In genomic region chr11:99295039-99295438, GRCm38 (mm10) we compare ENCODE assay signal across 24 mouse cellular contexts. TPM values are rescaled to one million over a fixed set of nuclear protein-coding genes. Genes with fewer than 3 reads are reported as not detected.
A peak's percentile ranks its signal among the peaks of the same experiment; 100 is the strongest.
DNase-seq lines count a peak whose midpoint lies in the region; ATAC-seq and TF ChIP-seq lines count a peak whose summit lies in the region.
"Had no signal": no experiment of that assay in that cellular context is flagged by ENCODE, and none has a peak within 500 bp of the region (broad histone marks: within the 10 kb centered on the region; RNA-seq: fewer than 3 reads in every experiment).

No protein-coding gene starts in this region.

- no peaks in the 10 kb centered on the region for H3K9me3 ChIP-seq in intestine, postnatal 0 days (ENCODE audit: control insufficient read depth)
- no peaks in the 10 kb centered on the region for H3K9me3 ChIP-seq in intestine, embryonic 16.5 days (ENCODE audit: control insufficient read depth, low read length)
- H3K9me3 ChIP-seq in midbrain, embryonic 14.5 days (ENCODE audit: control insufficient read depth, low read length) = no peaks in the 10 kb centered on the region
- H3K9me3 ChIP-seq in midbrain, embryonic 10.5 days (replicated peaks) = no peaks in the 10 kb centered on the region
- no peaks in the 10 kb centered on the region for H3K9me3 ChIP-seq in stomach, postnatal 0 days (ENCODE audit: control insufficient read depth, low read length)
- H3K9me3 ChIP-seq: forebrain, embryonic 15.5 days; hindbrain, embryonic 12.5 days; limb, embryonic 10.5 days; liver, embryonic 12.5 days had no signal

- no peaks in the 10 kb centered on the region for H3K36me3 ChIP-seq in intestine, postnatal 0 days (ENCODE audit: control insufficient read depth, insufficient read depth)
- no peaks in the 10 kb centered on the region for H3K36me3 ChIP-seq in intestine, embryonic 16.5 days (ENCODE audit: control insufficient read depth, insufficient read depth, low read length)
- H3K36me3 ChIP-seq in midbrain, embryonic 14.5 days (ENCODE audit: control insufficient read depth, insufficient read depth, low read length) = no peaks in the 10 kb centered on the region
- no peaks in the 10 kb centered on the region for H3K36me3 ChIP-seq in midbrain, embryonic 10.5 days
- no peaks in the 10 kb centered on the region for H3K36me3 ChIP-seq in stomach, postnatal 0 days (ENCODE audit: control insufficient read depth, insufficient read depth, low read length)
- H3K36me3 ChIP-seq: forebrain, embryonic 15.5 days; hindbrain, embryonic 12.5 days; limb, embryonic 10.5 days; liver, embryonic 12.5 days had no signal

- H3K4me3 ChIP-seq in intestine, postnatal 0 days (ENCODE audit: low read depth, low read length) = no peak overlapping the region
- H3K4me3 ChIP-seq in intestine, embryonic 16.5 days (ENCODE audit: low read length) = no peak overlapping the region
- H3K4me3 ChIP-seq in midbrain, embryonic 14.5 days (replicated peaks; ENCODE audit: low read depth, low read length) = no peak overlapping the region
- H3K4me3 ChIP-seq in midbrain, embryonic 10.5 days = no peak overlapping the region
- no peak overlapping the region for H3K4me3 ChIP-seq in stomach, postnatal 0 days (ENCODE audit: low read depth, low read length)
- H3K4me3 ChIP-seq: forebrain, embryonic 15.5 days; hindbrain, embryonic 12.5 days; limb, embryonic 10.5 days; liver, embryonic 12.5 days; megakaryocyte, embryonic 14.5 days had no signal

- peaks cover 6% of the 10 kb centered on the region; the same call in 1 of the 2 replicates for H3K27me3 ChIP-seq in intestine, postnatal 0 days (replicated peaks; ENCODE audit: control insufficient read depth, insufficient read depth, low read length)
- no peaks in the 10 kb centered on the region for H3K27me3 ChIP-seq in intestine, embryonic 16.5 days (replicated peaks; ENCODE audit: control insufficient read depth, insufficient read depth, low read length)
- H3K27me3 ChIP-seq in midbrain, embryonic 14.5 days (ENCODE audit: control insufficient read depth, insufficient read depth, low read length) = no peaks in the 10 kb centered on the region
- H3K27me3 ChIP-seq in midbrain, embryonic 10.5 days (ENCODE audit: low read depth, poor library complexity, severe bottlenecking) = no peaks in the 10 kb centered on the region
- no peaks in the 10 kb centered on the region for H3K27me3 ChIP-seq in stomach, postnatal 0 days (ENCODE audit: control insufficient read depth, insufficient read depth, low read length)
- H3K27me3 ChIP-seq: forebrain, embryonic 15.5 days; hindbrain, embryonic 12.5 days; liver, embryonic 12.5 days had no signal

- H3K9ac ChIP-seq in intestine, postnatal 0 days (ENCODE audit: low read depth, low read length) = no peak overlapping the region
- H3K9ac ChIP-seq in intestine, embryonic 16.5 days (ENCODE audit: low read depth, low read length) = no peak overlapping the region
- H3K9ac ChIP-seq in midbrain, embryonic 14.5 days (replicated peaks; ENCODE audit: low read length) = no peak overlapping the region
- no peak overlapping the region for H3K9ac ChIP-seq in stomach, postnatal 0 days (ENCODE audit: low read length)
- H3K9ac ChIP-seq: forebrain, embryonic 15.5 days; hindbrain, embryonic 12.5 days; liver, embryonic 12.5 days had no signal

- no peak for ATAC-seq in CD4-positive, CD25-positive, alpha-beta regulatory T cell, adult 4 months
- no peak for ATAC-seq in intestine, postnatal 0 days
- ATAC-seq in intestine, embryonic 16.5 days = no peak
- no peak for ATAC-seq in midbrain, embryonic 14.5 days (ENCODE audit: low FRiP score, low TSS enrichment)
- no peak for ATAC-seq in stomach, postnatal 0 days (ENCODE audit: low FRiP score, low TSS enrichment)
- ATAC-seq: forebrain, embryonic 15.5 days; liver, embryonic 12.5 days had no signal

- peak; percentile 63 for TF ChIP-seq CTCF in intestine, postnatal 0 days (IDR thresholded peaks at IDR 0.05; ENCODE audit: low read depth)
- TF ChIP-seq CTCF in stomach, postnatal 0 days (IDR thresholded peaks at IDR 0.05; ENCODE audit: low read depth) = peak; percentile 63

- no peak for TF ChIP-seq EP300 in stomach, postnatal 0 days (optimal IDR thresholded peaks at IDR 0.05)

- H3K4me2 ChIP-seq in intestine, postnatal 0 days (replicated peaks; ENCODE audit: low read depth) = no peak overlapping the region
- H3K4me2 ChIP-seq in intestine, embryonic 16.5 days (ENCODE audit: low read depth, low read length) = no peak overlapping the region
- no peak overlapping the region for H3K4me2 ChIP-seq in midbrain, embryonic 14.5 days (ENCODE audit: low read length)
- H3K4me2 ChIP-seq in stomach, postnatal 0 days (replicated peaks; ENCODE audit: low read depth) = no peak overlapping the region
- H3K4me2 ChIP-seq: forebrain, embryonic 15.5 days; hindbrain, embryonic 12.5 days; liver, embryonic 12.5 days had no signal

- H3K27ac ChIP-seq in intestine, postnatal 0 days (ENCODE audit: low read depth, low read length) = no peak overlapping the region
- no peak overlapping the region for H3K27ac ChIP-seq in intestine, embryonic 16.5 days (ENCODE audit: low read length)
- H3K27ac ChIP-seq in midbrain, embryonic 14.5 days (replicated peaks; ENCODE audit: low read depth, low read length) = no peak overlapping the region
- no peak overlapping the region for H3K27ac ChIP-seq in midbrain, embryonic 10.5 days (replicated peaks)
- H3K27ac ChIP-seq in stomach, postnatal 0 days (replicated peaks) = no peak overlapping the region
- H3K27ac ChIP-seq: forebrain, embryonic 15.5 days; hindbrain, embryonic 12.5 days; limb, embryonic 10.5 days; liver, embryonic 12.5 days had no signal

- WGBS in intestine, postnatal 0 days = 45% methylated on average over 5 of the region's 5 CpGs
- whole genome bisulfite sequencing in intestine, embryonic 16.5 days = 50% methylated on average over 5 of the region's 5 CpGs
- whole genome bisulfite sequencing in midbrain, embryonic 14.5 days = 64% methylated on average over 5 of the region's 5 CpGs
- WGBS in midbrain, embryonic 10.5 days = 70% methylated on average over 5 of the region's 5 CpGs
- WGBS in stomach, postnatal 0 days = 45% methylated on average over 5 of the region's 5 CpGs

- peak; percentile 43 for DNase-seq in CD4-positive, CD25-positive, alpha-beta regulatory T cell, adult 2 months (ENCODE audit: low read depth, low spot score)
- peak; percentile 53 for DNase-seq in midbrain, embryonic 14.5 days
- no peak for DNase-seq in midbrain, embryonic 10.5 days (ENCODE audit: low spot score)
- DNase-seq in stomach, postnatal 0 days (ENCODE audit: low spot score) = no peak
- DNase-seq in right cerebral cortex, postnatal 25 days = no peak
- DNase-seq: adrenal gland, postnatal 36 days; cerebellum, adult 9-11 months; embryo, embryonic 11 days; heart, adult 11 months; kidney, adult 8-10 months; kidney, postnatal 4 days; right cerebral cortex, postnatal 4 days; thymus, postnatal 36 days had no signal

- H3K4me1 ChIP-seq in intestine, postnatal 0 days (replicated peaks; ENCODE audit: control insufficient read depth, insufficient read depth, low read length) = no peaks in the 10 kb centered on the region
- H3K4me1 ChIP-seq in intestine, embryonic 16.5 days (ENCODE audit: control insufficient read depth, insufficient read depth, low read length) = no peaks in the 10 kb centered on the region
- H3K4me1 ChIP-seq in midbrain, embryonic 14.5 days (ENCODE audit: control insufficient read depth, insufficient read depth, low read length) = no peaks in the 10 kb centered on the region
- no peaks in the 10 kb centered on the region for H3K4me1 ChIP-seq in midbrain, embryonic 10.5 days
- no peaks in the 10 kb centered on the region for H3K4me1 ChIP-seq in stomach, postnatal 0 days (replicated peaks; ENCODE audit: control insufficient read depth, insufficient read depth)
- H3K4me1 ChIP-seq: forebrain, embryonic 15.5 days; hindbrain, embryonic 12.5 days; limb, embryonic 10.5 days; liver, embryonic 12.5 days; megakaryocyte, embryonic 14.5 days had no signal

RNA-seq across cellular contexts. Expression of gene Krt24, which starts 10.0 kb away (rescaled TPM):
- polyA plus RNA-seq in CD4-positive, CD25-positive, alpha-beta regulatory T cell, adult 4 months (2017; shearing (Covaris generic)) = not detected
- 0.08 TPM in 1 of 2 replicates, not detected in the other for polyA plus RNA-seq in intestine, postnatal 0 days (2015; fragmentation: Nextera tagmentation; extraction: Ambion mirVana)
- not detected in 2 replicates for polyA plus RNA-seq in intestine, embryonic 16.5 days (2015; fragmentation: Nextera tagmentation; extraction: Ambion mirVana)
- polyA plus RNA-seq in midbrain, embryonic 14.5 days (2014; fragmentation: Nextera tagmentation; extraction: Ambion mirVana) = not detected in 2 replicates
- polyA plus RNA-seq in midbrain, embryonic 10.5 days (2016; fragmentation: Nextera tagmentation; extraction: Ambion mirVana) = not detected in 2 replicates
- polyA plus RNA-seq in stomach, postnatal 0 days (2015; fragmentation: Nextera tagmentation; extraction: Ambion mirVana) = not detected in 2 replicates
- polyA plus RNA-seq: forebrain, embryonic 15.5 days; heart, embryonic 14.5 days; hindbrain, embryonic 12.5 days; liver, embryonic 12.5 days; lung, embryonic 16.5 days; neural tube, embryonic 14.5 days had no signal

RNA-seq across cellular contexts. Expression of gene Krt25, which starts 27.7 kb away (rescaled TPM):
- polyA plus RNA-seq in CD4-positive, CD25-positive, alpha-beta regulatory T cell, adult 4 months (2017; shearing (Covaris generic)) = not detected
- polyA plus RNA-seq in intestine, postnatal 0 days (2015; fragmentation: Nextera tagmentation; extraction: Ambion mirVana) = 0.26 and 0.52 TPM in 2 replicates
- 0.06 and 0.17 TPM in 2 replicates for polyA plus RNA-seq in intestine, embryonic 16.5 days (2015; fragmentation: Nextera tagmentation; extraction: Ambion mirVana)
- polyA plus RNA-seq in midbrain, embryonic 14.5 days (2014; fragmentation: Nextera tagmentation; extraction: Ambion mirVana) = 0.11 TPM in 1 of 2 replicates, not detected in the other
- polyA plus RNA-seq in midbrain, embryonic 10.5 days (2016; fragmentation: Nextera tagmentation; extraction: Ambion mirVana) = not detected in 2 replicates
- polyA plus RNA-seq in stomach, postnatal 0 days (2015; fragmentation: Nextera tagmentation; extraction: Ambion mirVana) = 0.12 TPM in 2 replicates
- polyA plus RNA-seq: heart, embryonic 14.5 days; hindbrain, embryonic 12.5 days; limb, embryonic 10.5 days; liver, embryonic 12.5 days; lung, embryonic 16.5 days had no signal

RNA-seq across cellular contexts. Expression of gene Krt26, which starts 42.7 kb away (rescaled TPM):
- polyA plus RNA-seq in CD4-positive, CD25-positive, alpha-beta regulatory T cell, adult 4 months (2017; shearing (Covaris generic)) = not detected
- polyA plus RNA-seq in intestine, postnatal 0 days (2015; fragmentation: Nextera tagmentation; extraction: Ambion mirVana) = not detected in 2 replicates
- polyA plus RNA-seq in intestine, embryonic 16.5 days (2015; fragmentation: Nextera tagmentation; extraction: Ambion mirVana) = not detected in 2 replicates
- 0.28 and 0.51 TPM in 2 replicates for polyA plus RNA-seq in midbrain, embryonic 14.5 days (2014; fragmentation: Nextera tagmentation; extraction: Ambion mirVana)
- polyA plus RNA-seq in midbrain, embryonic 10.5 days (2016; fragmentation: Nextera tagmentation; extraction: Ambion mirVana) = 0.21 and 0.60 TPM in 2 replicates
- not detected in 2 replicates for polyA plus RNA-seq in stomach, postnatal 0 days (2015; fragmentation: Nextera tagmentation; extraction: Ambion mirVana)
- polyA plus RNA-seq: forebrain, embryonic 15.5 days; heart, embryonic 14.5 days; limb, embryonic 10.5 days; liver, embryonic 12.5 days; lung, embryonic 16.5 days had no signal

RNA-seq across cellular contexts. Expression of gene Krt222, which starts 51.2 kb away (rescaled TPM):
- polyA plus RNA-seq in CD4-positive, CD25-positive, alpha-beta regulatory T cell, adult 4 months (2017; shearing (Covaris generic)) = 1 to 10 TPM; 1.4 to 2.1 TPM
- 0.42 and 0.61 TPM in 2 replicates for polyA plus RNA-seq in intestine, postnatal 0 days (2015; fragmentation: Nextera tagmentation; extraction: Ambion mirVana)
- 0.22 and 0.54 TPM in 2 replicates for polyA plus RNA-seq in intestine, embryonic 16.5 days (2015; fragmentation: Nextera tagmentation; extraction: Ambion mirVana)
- 4.1 and 6.9 TPM in 2 replicates for polyA plus RNA-seq in midbrain, embryonic 14.5 days (2014; fragmentation: Nextera tagmentation; extraction: Ambion mirVana)
- 0.12 and 0.24 TPM in 2 replicates for polyA plus RNA-seq in midbrain, embryonic 10.5 days (2016; fragmentation: Nextera tagmentation; extraction: Ambion mirVana)
- 0.25 and 0.33 TPM in 2 replicates for polyA plus RNA-seq in stomach, postnatal 0 days (2015; fragmentation: Nextera tagmentation; extraction: Ambion mirVana)

RNA-seq across cellular contexts. Expression of gene Krt27, which starts 55.9 kb away (rescaled TPM):
- polyA plus RNA-seq in CD4-positive, CD25-positive, alpha-beta regulatory T cell, adult 4 months (2017; shearing (Covaris generic)) = not detected
- not detected in 2 replicates for polyA plus RNA-seq in intestine, postnatal 0 days (2015; fragmentation: Nextera tagmentation; extraction: Ambion mirVana)
- not detected in 2 replicates for polyA plus RNA-seq in intestine, embryonic 16.5 days (2015; fragmentation: Nextera tagmentation; extraction: Ambion mirVana)
- polyA plus RNA-seq in midbrain, embryonic 14.5 days (2014; fragmentation: Nextera tagmentation; extraction: Ambion mirVana) = not detected in 2 replicates
- not detected in 2 replicates for polyA plus RNA-seq in midbrain, embryonic 10.5 days (2016; fragmentation: Nextera tagmentation; extraction: Ambion mirVana)
- not detected in 2 replicates for polyA plus RNA-seq in stomach, postnatal 0 days (2015; fragmentation: Nextera tagmentation; extraction: Ambion mirVana)
- polyA plus RNA-seq: forebrain, embryonic 15.5 days; heart, embryonic 14.5 days; hindbrain, embryonic 12.5 days; limb, embryonic 10.5 days; liver, embryonic 12.5 days; lung, embryonic 16.5 days; neural tube, embryonic 14.5 days had no signal

Comparison
In these comparisons a context has a peak if more than half of its experiments do, and no peak if none do; other contexts are left out.
1. DNase-seq: peak in CD4-positive, CD25-positive, alpha-beta regulatory T cell, adult 2 months (single experiment) and midbrain, embryonic 14.5 days (single experiment); none in midbrain, embryonic 10.5 days (single experiment), stomach, postnatal 0 days (single experiment) and right cerebral cortex, postnatal 25 days (single experiment).